Mouse (Mus musculus): ENCODE measurements around the gene Tpbgl. TPM values are rescaled to one million over a fixed set of nuclear protein-coding genes. Genes with fewer than 3 reads are reported as not detected.
A peak's percentile ranks its signal among the peaks of the same experiment; 100 is the strongest.

Tpbgl gene
- polyA plus RNA-seq (2014; fragmentation: Nextera tagmentation; extraction: Ambion mirVana), result 0.12 and 0.13 TPM in 2 replicates

GRCm38 (mm10) chr7:99626376-99627270, at the start of gene Tpbgl:
Tpbgl (minus strand) TSS chr7:99627103.
- WGBS, result under 1% methylated on average over 63 of the region's 83 CpGs
- H3K36me3 ChIP-seq (ENCODE audit: control insufficient read depth, insufficient read depth, low read length), result no peaks in the 10 kb centered on the region; the same call in 1 of the 2 replicates
- peak within 1 kb of the TSS; percentile 27 for H3K9ac ChIP-seq (ENCODE audit: low read length)
- H3K27me3 ChIP-seq (ENCODE audit: control insufficient read depth, insufficient read depth, low read length), result peaks cover 57% of the 10 kb centered on the region
- DNase-seq (ENCODE audit: low spot score) (peak; percentile 43), ATAC-seq (ENCODE audit: insufficient number of reproducible peaks, low FRiP score, low TSS enrichment, low read depth) (no peak)
- peak within 1 kb of the TSS; percentile 90 for H3K4me2 ChIP-seq (ENCODE audit: low read depth, severe bottlenecking)
- no peaks in the 10 kb centered on the region for H3K9me3 ChIP-seq (ENCODE audit: control insufficient read depth, low read length)
- peaks cover 13% of the 10 kb centered on the region for H3K4me1 ChIP-seq (ENCODE audit: control insufficient read depth, insufficient read depth, low read length)
- no peak within 1 kb of the TSS for H3K27ac ChIP-seq (replicated peaks; ENCODE audit: low read depth, low read length)
- peak within 1 kb of the TSS; percentile 40 for H3K4me3 ChIP-seq (ENCODE audit: low read depth, low read length)

- Histone ChIP-seq H3K4me3 (ENCODE audit: low read depth, low read length) (no peak overlapping the region), H3K4me1 (ENCODE audit: control insufficient read depth, insufficient read depth, low read length) (no peaks in the 10 kb centered on the region), H3K27me3 (ENCODE audit: control insufficient read depth, insufficient read depth, low read length) (no peaks in the 10 kb centered on the region), H3K9me3 (ENCODE audit: control insufficient read depth, low read length) (no peaks in the 10 kb centered on the region), H3K4me2 (ENCODE audit: low read depth, severe bottlenecking) (no peak overlapping the region), H3K9ac (ENCODE audit: low read length) (no peak overlapping the region), H3K36me3 (ENCODE audit: control insufficient read depth, insufficient read depth, low read length) (no peaks in the 10 kb centered on the region), H3K27ac (replicated peaks; ENCODE audit: low read depth, low read length) (no peak overlapping the region)
- DNase-seq (ENCODE audit: low spot score), result no peak
- ATAC-seq (ENCODE audit: insufficient number of reproducible peaks, low FRiP score, low TSS enrichment, low read depth), result no peak
- 83% methylated on average over 3 of the region's 3 CpGs for WGBS
These were observed 48.0 kb upstream of the Tpbgl start for GRCm38 (mm10) chr7:99674890-99675289.

GRCm38 (mm10) chr7:99674209-99674608, 47.3 kb upstream of the Tpbgl start:
- DNase-seq (ENCODE audit: low spot score), result no peak
- ATAC-seq (ENCODE audit: insufficient number of reproducible peaks, low FRiP score, low TSS enrichment, low read depth), result no peak
- Histone ChIP-seq H3K36me3 (ENCODE audit: control insufficient read depth, insufficient read depth, low read length) (no peaks in the 10 kb centered on the region), H3K27ac (replicated peaks; ENCODE audit: low read depth, low read length) (no peak overlapping the region), H3K4me2 (ENCODE audit: low read depth, severe bottlenecking) (no peak overlapping the region), H3K4me1 (ENCODE audit: control insufficient read depth, insufficient read depth, low read length) (no peaks in the 10 kb centered on the region), H3K9me3 (ENCODE audit: control insufficient read depth, low read length) (no peaks in the 10 kb centered on the region), H3K9ac (ENCODE audit: low read length) (no peak overlapping the region), H3K4me3 (ENCODE audit: low read depth, low read length) (no peak overlapping the region), H3K27me3 (ENCODE audit: control insufficient read depth, insufficient read depth, low read length) (no peaks in the 10 kb centered on the region)
- WGBS, result 78% methylated on average over 5 of the region's 5 CpGs

- Histone ChIP-seq H3K4me1 (ENCODE audit: control insufficient read depth, insufficient read depth, low read length) (0 out of 2 replicates have a peak, but pooled peaks cover 3% of the 10 kb centered on the region), H3K36me3 (ENCODE audit: control insufficient read depth, insufficient read depth, low read length) (no peaks in the 10 kb centered on the region), H3K27me3 (ENCODE audit: control insufficient read depth, insufficient read depth, low read length) (no peaks in the 10 kb centered on the region), H3K9ac (ENCODE audit: low read length) (no peak overlapping the region), H3K4me3 (ENCODE audit: low read depth, low read length) (no peak overlapping the region), H3K27ac (replicated peaks; ENCODE audit: low read depth, low read length) (no peak overlapping the region), H3K9me3 (ENCODE audit: control insufficient read depth, low read length) (no peaks in the 10 kb centered on the region), H3K4me2 (ENCODE audit: low read depth, severe bottlenecking) (no peak overlapping the region)
- WGBS, result 85% methylated on average over 8 of the region's 8 CpGs
- DNase-seq (ENCODE audit: low spot score) (no peak), ATAC-seq (ENCODE audit: insufficient number of reproducible peaks, low FRiP score, low TSS enrichment, low read depth) (no peak)
These were observed 46.3 kb upstream of the Tpbgl start for GRCm38 (mm10) chr7:99673188-99673587.

GRCm38 (mm10) chr7:99671544-99672435, 44.9 kb upstream of the Tpbgl start:
- H3K4me2 ChIP-seq (ENCODE audit: low read depth, severe bottlenecking), result no peak overlapping the region
- ATAC-seq (ENCODE audit: insufficient number of reproducible peaks, low FRiP score, low TSS enrichment, low read depth) (no peak), DNase-seq (ENCODE audit: low spot score) (no peak)
- H3K27me3 ChIP-seq (ENCODE audit: control insufficient read depth, insufficient read depth, low read length), result no peaks in the 10 kb centered on the region
- 0 out of 2 replicates have a peak, but pooled peaks cover 3% of the 10 kb centered on the region for H3K4me1 ChIP-seq (ENCODE audit: control insufficient read depth, insufficient read depth, low read length)
- no peak overlapping the region for H3K9ac ChIP-seq (ENCODE audit: low read length)
- no peaks in the 10 kb centered on the region for H3K9me3 ChIP-seq (ENCODE audit: control insufficient read depth, low read length)
- H3K27ac ChIP-seq (replicated peaks; ENCODE audit: low read depth, low read length), result no peak overlapping the region
- H3K4me3 ChIP-seq (ENCODE audit: low read depth, low read length), result no peak overlapping the region
- 80% methylated on average over 9 of the region's 9 CpGs for WGBS
- H3K36me3 ChIP-seq (ENCODE audit: control insufficient read depth, insufficient read depth, low read length), result no peaks in the 10 kb centered on the region

GRCm38 (mm10) chr7:99670915-99671314, 44.0 kb upstream of the Tpbgl start:
- Histone ChIP-seq H3K9me3 (ENCODE audit: control insufficient read depth, low read length) (no peaks in the 10 kb centered on the region), H3K4me3 (ENCODE audit: low read depth, low read length) (no peak overlapping the region), H3K4me1 (ENCODE audit: control insufficient read depth, insufficient read depth, low read length) (0 out of 2 replicates have a peak, but pooled peaks cover 3% of the 10 kb centered on the region), H3K27ac (replicated peaks; ENCODE audit: low read depth, low read length) (no peak overlapping the region), H3K36me3 (ENCODE audit: control insufficient read depth, insufficient read depth, low read length) (no peaks in the 10 kb centered on the region), H3K27me3 (ENCODE audit: control insufficient read depth, insufficient read depth, low read length) (no peaks in the 10 kb centered on the region), H3K4me2 (ENCODE audit: low read depth, severe bottlenecking) (no peak overlapping the region), H3K9ac (ENCODE audit: low read length) (no peak overlapping the region)
- no peak for DNase-seq (ENCODE audit: low spot score)
- no peak for ATAC-seq (ENCODE audit: insufficient number of reproducible peaks, low FRiP score, low TSS enrichment, low read depth)
- 78% methylated on average over 4 of the region's 4 CpGs for WGBS

- ATAC-seq (ENCODE audit: insufficient number of reproducible peaks, low FRiP score, low TSS enrichment, low read depth), result no peak
- no peaks in the 10 kb centered on the region for H3K9me3 ChIP-seq (ENCODE audit: control insufficient read depth, low read length)
These were observed 41.9 kb upstream of the Tpbgl start for GRCm38 (mm10) chr7:99668802-99669201.

GRCm38 (mm10) chr7:99667096-99667495, 40.2 kb upstream of the Tpbgl start:
- WGBS, result 86% methylated on average over 16 of the region's 16 CpGs
- Histone ChIP-seq H3K4me2 (ENCODE audit: low read depth, severe bottlenecking) (no peak overlapping the region), H3K27me3 (ENCODE audit: control insufficient read depth, insufficient read depth, low read length) (no peaks in the 10 kb centered on the region), H3K9ac (ENCODE audit: low read length) (no peak overlapping the region), H3K36me3 (ENCODE audit: control insufficient read depth, insufficient read depth, low read length) (no peaks in the 10 kb centered on the region), H3K27ac (replicated peaks; ENCODE audit: low read depth, low read length) (no peak overlapping the region), H3K9me3 (ENCODE audit: control insufficient read depth, low read length) (no peaks in the 10 kb centered on the region), H3K4me1 (ENCODE audit: control insufficient read depth, insufficient read depth, low read length) (0 out of 2 replicates have a peak, but pooled peaks cover 3% of the 10 kb centered on the region), H3K4me3 (ENCODE audit: low read depth, low read length) (no peak overlapping the region)
- no peak for DNase-seq (ENCODE audit: low spot score)
- ATAC-seq (ENCODE audit: insufficient number of reproducible peaks, low FRiP score, low TSS enrichment, low read depth), result no peak

More at GRCm38 (mm10) chr7:99668802-99669201, 41.9 kb upstream of the Tpbgl start:
- Histone ChIP-seq H3K4me1 (ENCODE audit: control insufficient read depth, insufficient read depth, low read length) (0 out of 2 replicates have a peak, but pooled peaks cover 3% of the 10 kb centered on the region), H3K27me3 (ENCODE audit: control insufficient read depth, insufficient read depth, low read length) (no peaks in the 10 kb centered on the region), H3K9ac (ENCODE audit: low read length) (no peak overlapping the region), H3K27ac (replicated peaks; ENCODE audit: low read depth, low read length) (no peak overlapping the region), H3K36me3 (ENCODE audit: control insufficient read depth, insufficient read depth, low read length) (no peaks in the 10 kb centered on the region), H3K4me3 (ENCODE audit: low read depth, low read length) (no peak overlapping the region), H3K4me2 (ENCODE audit: low read depth, severe bottlenecking) (no peak overlapping the region)
- DNase-seq (ENCODE audit: low spot score), result no peak
- WGBS, result 35% methylated on average over 4 of the region's 4 CpGs

All from limb, embryonic 11.5 days (tissue).